Comparison of ENCODE assay signal across 10 mouse cellular contexts in the genomic region with DNA sequence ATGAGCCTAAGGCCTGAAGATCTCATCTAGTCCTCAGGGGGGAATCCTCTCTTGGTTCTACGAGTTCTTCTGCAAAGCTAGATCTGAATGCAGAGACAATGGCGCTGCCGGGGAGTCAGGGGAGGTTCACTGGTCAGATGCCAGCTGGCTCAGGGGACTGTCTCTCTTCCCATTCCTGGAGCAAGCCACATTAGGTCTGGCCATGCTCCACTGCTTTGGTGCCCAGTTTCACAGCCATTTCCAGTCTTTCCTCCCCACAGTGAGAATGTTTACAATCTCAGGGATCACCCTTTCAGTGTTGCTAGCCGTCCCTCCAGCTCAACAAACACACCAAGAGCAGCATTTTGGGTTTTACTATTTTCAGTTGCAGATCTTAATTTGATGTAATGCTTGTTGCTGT.
DNase-seq lines count a peak whose midpoint lies in the region; ATAC-seq lines count a peak whose summit lies in the region.
"Had no signal": no experiment of that assay in that cellular context is flagged by ENCODE, and none has a peak within 500 bp of the region (broad histone marks: within the 10 kb centered on the region; RNA-seq: fewer than 3 reads in every experiment).

No protein-coding gene starts in this region.

- no peaks in the 10 kb centered on the region for H3K36me3 ChIP-seq in forebrain, embryonic 16.5 days (ENCODE audit: control insufficient read depth, insufficient read depth)
- no peaks in the 10 kb centered on the region for H3K36me3 ChIP-seq in forebrain, embryonic 10.5 days (replicated peaks)
- H3K36me3 ChIP-seq: liver, embryonic 15.5 days had no signal

- no peak for DNase-seq in forebrain, embryonic 10.5 days (ENCODE audit: extremely low spot score, low spot score)
- peak; percentile 44 to 60 for DNase-seq in right cerebral cortex, postnatal 10 days (ENCODE audit: low spot score in 2 of 2)
- no peak for DNase-seq in right cerebral cortex, postnatal 36 days (ENCODE audit: low spot score in 2 of 2)
- peak; percentile 1 to 10 for DNase-seq in kidney, postnatal 36 days
- peak; percentile 9 for DNase-seq in urinary bladder, postnatal 25 days (ENCODE audit: low spot score)
- no peak for DNase-seq in left cerebral cortex, postnatal 36 days (ENCODE audit: low spot score in 2 of 2)
- DNase-seq in frontal cortex, postnatal 14 days (ENCODE audit: low spot score in 2 of 2) = no peak

- H3K4me3 ChIP-seq in forebrain, embryonic 16.5 days (replicated peaks; ENCODE audit: low read length) = no peak overlapping the region
- no peak overlapping the region for H3K4me3 ChIP-seq in forebrain, embryonic 10.5 days
- H3K4me3 ChIP-seq: liver, embryonic 15.5 days had no signal

- H3K27ac ChIP-seq in forebrain, embryonic 16.5 days (ENCODE audit: low read length) = no peak overlapping the region
- no peak overlapping the region for H3K27ac ChIP-seq in forebrain, embryonic 10.5 days
- H3K27ac ChIP-seq: liver, embryonic 15.5 days had no signal

- H3K9me3 ChIP-seq in forebrain, embryonic 16.5 days (ENCODE audit: control insufficient read depth, low read length) = no peaks in the 10 kb centered on the region
- H3K9me3 ChIP-seq in forebrain, embryonic 10.5 days = no peaks in the 10 kb centered on the region
- H3K9me3 ChIP-seq: liver, embryonic 15.5 days had no signal

- 50% methylated on average over 4 of the region's 4 CpGs for WGBS in forebrain, embryonic 16.5 days
- 84% methylated on average over 4 of the region's 4 CpGs for WGBS in forebrain, embryonic 10.5 days

- H3K4me2 ChIP-seq in forebrain, embryonic 16.5 days (ENCODE audit: low read length) = no peak overlapping the region
- H3K4me2 ChIP-seq: liver, embryonic 15.5 days had no signal

- intact Hi-C loops in left cerebral cortex, postnatal 36 days (cut with DNase I) = no loop called here

- H3K27me3 ChIP-seq in forebrain, embryonic 16.5 days (replicated peaks; ENCODE audit: control insufficient read depth, insufficient read depth, low read length) = no peaks in the 10 kb centered on the region
- no peaks in the 10 kb centered on the region for H3K27me3 ChIP-seq in forebrain, embryonic 10.5 days (ENCODE audit: poor library complexity, severe bottlenecking)
- H3K27me3 ChIP-seq: CH12.LX; liver, embryonic 15.5 days had no signal

- H3K9ac ChIP-seq in forebrain, embryonic 16.5 days (replicated peaks; ENCODE audit: low read depth, low read length) = no peak overlapping the region
- H3K9ac ChIP-seq: liver, embryonic 15.5 days had no signal

- ATAC-seq in forebrain, embryonic 16.5 days = 0 out of 2 replicates have a peak, but pooled peaks have one; percentile 40

- no peaks in the 10 kb centered on the region for H3K4me1 ChIP-seq in forebrain, embryonic 16.5 days (replicated peaks; ENCODE audit: control insufficient read depth, insufficient read depth, low read length)
- H3K4me1 ChIP-seq in forebrain, embryonic 10.5 days = no peaks in the 10 kb centered on the region
- H3K4me1 ChIP-seq: liver, embryonic 15.5 days had no signal

Comparison
In these comparisons a context has a peak if more than half of its experiments do, and no peak if none do; other contexts are left out.
1. DNase-seq: peak in right cerebral cortex, postnatal 10 days (2 of 2), kidney, postnatal 36 days (2 of 2) and urinary bladder, postnatal 25 days (single experiment); none in forebrain, embryonic 10.5 days (single experiment), right cerebral cortex, postnatal 36 days (0 of 2), left cerebral cortex, postnatal 36 days (0 of 2) and frontal cortex, postnatal 14 days (0 of 2).